Mouse (Mus musculus): ENCODE measurements around the gene Pbx4. TPM values are rescaled to one million over a fixed set of nuclear protein-coding genes. Genes with fewer than 3 reads are reported as not detected.

The Pbx4 gene
- polyA plus RNA-seq, 1 experiment, result 1.7 TPM

- Histone ChIP-seq H3K4me2 (ENCODE audit: low read depth) (no peak overlapping the region), H3K79me2 (ENCODE audit: control insufficient read depth, insufficient read depth) (no peaks in the 10 kb centered on the region), H3K27me3 (ENCODE audit: control insufficient read depth, insufficient read depth, insufficient read length) (no peaks in the 10 kb centered on the region), H3K36me3 (ENCODE audit: control insufficient read depth, insufficient read depth) (peaks cover 36% of the 10 kb centered on the region), H3ac (ENCODE audit: control insufficient read depth, insufficient read length) (no peak overlapping the region), H3K4me3 (no peak overlapping the region)
- TF ChIP-seq TCF3 (IDR thresholded peaks at IDR 0.05; ENCODE audit: insufficient read length, low read depth) (no peak), MYOD1 (IDR thresholded peaks at IDR 0.05; ENCODE audit: control insufficient read depth in 1 of 3, insufficient read length in 2 of 3, low read depth in 2 of 3) (no peak), USF1 (IDR thresholded peaks at IDR 0.05; ENCODE audit: low read depth) (no peak), POLR2A (IDR thresholded peaks at IDR 0.05; ENCODE audit: insufficient read length, low read depth) (no peak), TCF12 (IDR thresholded peaks at IDR 0.05; ENCODE audit: insufficient read depth, poor library complexity, severe bottlenecking) (no peak), E2F4 (IDR thresholded peaks at IDR 0.05; ENCODE audit: insufficient read depth) (no peak), MYOG (IDR thresholded peaks at IDR 0.05; ENCODE audit: control insufficient read depth in 1 of 3, insufficient read depth in 1 of 3, insufficient read length in 2 of 3, low read depth in 2 of 3) (no peak)
Measured at GRCm38 (mm10) chr8:69912478-69913074, 80.3 kb downstream of the Pbx4 start.

GRCm38 (mm10) chr8:69914526-69914925 is 82.2 kb downstream of the Pbx4 start:
- peaks cover 11% of the 10 kb centered on the region for H3K79me2 ChIP-seq (ENCODE audit: control insufficient read depth, insufficient read depth)
- no peak overlapping the region for H3K4me2 ChIP-seq (ENCODE audit: low read depth)
- H3K27me3 ChIP-seq (ENCODE audit: control insufficient read depth, insufficient read depth, insufficient read length), result no peaks in the 10 kb centered on the region
- peaks cover 33% of the 10 kb centered on the region for H3K36me3 ChIP-seq (ENCODE audit: control insufficient read depth, insufficient read depth)
- TF ChIP-seq POLR2AphosphoS2 (IDR thresholded peaks at IDR 0.05; ENCODE audit: insufficient read length, low read depth) (no peak), CEBPB (IDR thresholded peaks at IDR 0.05; ENCODE audit: insufficient read depth, poor library complexity, severe bottlenecking) (no peak), E2F4 (IDR thresholded peaks at IDR 0.05; ENCODE audit: insufficient read depth) (no peak), MYOD1 (IDR thresholded peaks at IDR 0.05; ENCODE audit: control insufficient read depth in 1 of 3, insufficient read length in 2 of 3, low read depth in 2 of 3) (peak in 1 of 3 experiments; percentile 61), USF1 (IDR thresholded peaks at IDR 0.05; ENCODE audit: low read depth) (no peak), MYOG (IDR thresholded peaks at IDR 0.05; ENCODE audit: control insufficient read depth in 1 of 3, insufficient read depth in 1 of 3, insufficient read length in 2 of 3, low read depth in 2 of 3) (peak in 2 of 3 experiments; percentile 35 to 86)
- no peak overlapping the region for H3ac ChIP-seq (ENCODE audit: control insufficient read depth, insufficient read length)
- H3K4me3 ChIP-seq, result no peak overlapping the region

- Histone ChIP-seq H3ac (ENCODE audit: control insufficient read depth, insufficient read length) (no peak overlapping the region), H3K4me2 (ENCODE audit: low read depth) (no peak overlapping the region)
- TF ChIP-seq MAX (IDR thresholded peaks at IDR 0.05; ENCODE audit: low read depth) (no peak), MYOD1 (IDR thresholded peaks at IDR 0.05; ENCODE audit: control insufficient read depth in 1 of 3, insufficient read length in 2 of 3, low read depth in 2 of 3) (no peak), E2F4 (IDR thresholded peaks at IDR 0.05; ENCODE audit: insufficient read depth) (no peak), TCF3 (IDR thresholded peaks at IDR 0.05; ENCODE audit: insufficient read length, low read depth) (no peak), CEBPB (IDR thresholded peaks at IDR 0.05; ENCODE audit: insufficient read depth, poor library complexity, severe bottlenecking) (no peak), MYOG (IDR thresholded peaks at IDR 0.05; ENCODE audit: control insufficient read depth in 1 of 3, insufficient read depth in 1 of 3, insufficient read length in 2 of 3, low read depth in 2 of 3) (no peak), POLR2A (IDR thresholded peaks at IDR 0.05; ENCODE audit: insufficient read length, low read depth) (no peak), POLR2AphosphoS2 (IDR thresholded peaks at IDR 0.05; ENCODE audit: insufficient read length, low read depth) (no peak), SRF (IDR thresholded peaks at IDR 0.05; ENCODE audit: control insufficient read depth, insufficient read length, low read depth) (no peak), TCF12 (IDR thresholded peaks at IDR 0.05; ENCODE audit: insufficient read depth, poor library complexity, severe bottlenecking) (no peak), REST (IDR thresholded peaks at IDR 0.05; ENCODE audit: insufficient read depth, insufficient read length) (no peak), USF1 (IDR thresholded peaks at IDR 0.05; ENCODE audit: low read depth) (no peak)
Measured at GRCm38 (mm10) chr8:69915748-69916147, 83.5 kb downstream of the Pbx4 start.

GRCm38 (mm10) chr8:69918506-69918905 is 86.2 kb downstream of the Pbx4 start:
- Histone ChIP-seq H3K4me3 (no peak overlapping the region), H3K79me2 (ENCODE audit: control insufficient read depth, insufficient read depth) (peaks cover 31% of the 10 kb centered on the region), H3K4me2 (ENCODE audit: low read depth) (no peak overlapping the region), H3K36me3 (ENCODE audit: control insufficient read depth, insufficient read depth) (peaks cover 18% of the 10 kb centered on the region), H3K27me3 (ENCODE audit: control insufficient read depth, insufficient read depth, insufficient read length) (no peaks in the 10 kb centered on the region), H3ac (ENCODE audit: control insufficient read depth, insufficient read length) (no peak overlapping the region)
- no peak for TF ChIP-seq MYOG (IDR thresholded peaks at IDR 0.05; ENCODE audit: control insufficient read depth in 1 of 3, insufficient read depth in 1 of 3, insufficient read length in 2 of 3, low read depth in 2 of 3)
- no peak for TF ChIP-seq USF1 (IDR thresholded peaks at IDR 0.05; ENCODE audit: low read depth)
- no peak for TF ChIP-seq E2F4 (IDR thresholded peaks at IDR 0.05; ENCODE audit: insufficient read depth)
- no peak for TF ChIP-seq TCF12 (IDR thresholded peaks at IDR 0.05; ENCODE audit: insufficient read depth, poor library complexity, severe bottlenecking)
- TF ChIP-seq REST (IDR thresholded peaks at IDR 0.05; ENCODE audit: insufficient read depth, insufficient read length), result no peak
- no peak for TF ChIP-seq SRF (IDR thresholded peaks at IDR 0.05; ENCODE audit: control insufficient read depth, insufficient read length, low read depth)
- TF ChIP-seq MAX (IDR thresholded peaks at IDR 0.05; ENCODE audit: low read depth), result no peak
- no peak for TF ChIP-seq CEBPB (IDR thresholded peaks at IDR 0.05; ENCODE audit: insufficient read depth, poor library complexity, severe bottlenecking)
- no peak for TF ChIP-seq TCF3 (IDR thresholded peaks at IDR 0.05; ENCODE audit: insufficient read length, low read depth)
- TF ChIP-seq POLR2A (IDR thresholded peaks at IDR 0.05; ENCODE audit: insufficient read length, low read depth), result no peak
- no peak for TF ChIP-seq MYOD1 (IDR thresholded peaks at IDR 0.05; ENCODE audit: control insufficient read depth in 1 of 3, insufficient read length in 2 of 3, low read depth in 2 of 3)
- TF ChIP-seq POLR2AphosphoS2 (IDR thresholded peaks at IDR 0.05; ENCODE audit: insufficient read length, low read depth), result no peak

More at GRCm38 (mm10) chr8:69915748-69916147, 83.5 kb downstream of the Pbx4 start:
- Histone ChIP-seq H3K79me2 (ENCODE audit: control insufficient read depth, insufficient read depth) (peaks cover 14% of the 10 kb centered on the region), H3K27me3 (ENCODE audit: control insufficient read depth, insufficient read depth, insufficient read length) (no peaks in the 10 kb centered on the region), H3K36me3 (ENCODE audit: control insufficient read depth, insufficient read depth) (peaks cover 26% of the 10 kb centered on the region), H3K4me3 (no peak overlapping the region)

Data from myocyte (in vitro differentiated cells).